Mouse (Mus musculus): ENCODE results near the gene Dnmt1.

Dnmt1 gene

GRCm38 (mm10) chr9:20943396-20943795 lies 16.3 kb downstream of the Dnmt1 start:
- DNase-seq (ENCODE audit: low spot score): peak; percentile 57

GRCm38 (mm10) chr9:20923258-20923657 lies 36.4 kb downstream of the Dnmt1 start:
- DNase-seq (ENCODE audit: low spot score): no peak

GRCm38 (mm10) chr9:20916160-20916559 lies 43.5 kb downstream of the Dnmt1 start:
- no peak for DNase-seq (ENCODE audit: low spot score)

GRCm38 (mm10) chr9:20909948-20910347 lies 49.7 kb downstream of the Dnmt1 start:
- no peak for DNase-seq (ENCODE audit: low spot score)

GRCm38 (mm10) chr9:20902174-20902491 lies 57.6 kb downstream of the Dnmt1 start:
- DNase-seq (ENCODE audit: low spot score): no peak

GRCm38 (mm10) chr9:20901466-20902173 lies 58.1 kb downstream of the Dnmt1 start:
- DNase-seq (ENCODE audit: low spot score): no peak

- DNase-seq (ENCODE audit: low spot score): peak; percentile 88
Observed at GRCm38 (mm10) chr9:20898511-20899073, 61.1 kb downstream of the Dnmt1 start, which contains the start of gene Eif3g. Eif3g (minus strand) TSS chr9:20898623.

- DNase-seq (ENCODE audit: low spot score): no peak
Observed at GRCm38 (mm10) chr9:20897736-20898510, 61.8 kb downstream of the Dnmt1 start.

GRCm38 (mm10) chr9:20895382-20895781 lies 64.3 kb downstream of the Dnmt1 start:
- no peak for DNase-seq (ENCODE audit: low spot score)

- no peak for DNase-seq (ENCODE audit: low spot score)
Observed at GRCm38 (mm10) chr9:20894629-20895028, 65.1 kb downstream of the Dnmt1 start.

- no peak for DNase-seq (ENCODE audit: low spot score)
Observed at GRCm38 (mm10) chr9:20893590-20894343, 65.9 kb downstream of the Dnmt1 start.

GRCm38 (mm10) chr9:20893069-20893468 lies 66.6 kb downstream of the Dnmt1 start:
- no peak for DNase-seq (ENCODE audit: low spot score)

GRCm38 (mm10) chr9:20892104-20892653 lies 67.5 kb downstream of the Dnmt1 start:
- DNase-seq (ENCODE audit: low spot score): no peak

- no peak for DNase-seq (ENCODE audit: low spot score)
Observed at GRCm38 (mm10) chr9:20891339-20892103, 68.2 kb downstream of the Dnmt1 start.

GRCm38 (mm10) chr9:20890411-20890810 lies 69.3 kb downstream of the Dnmt1 start:
- DNase-seq (ENCODE audit: low spot score): no peak

- no peak for DNase-seq (ENCODE audit: low spot score)
Observed at GRCm38 (mm10) chr9:20889185-20890141, 70.2 kb downstream of the Dnmt1 start.

- DNase-seq (ENCODE audit: low spot score): no peak
Observed at GRCm38 (mm10) chr9:20888386-20888765, 71.3 kb downstream of the Dnmt1 start.

- DNase-seq (ENCODE audit: low spot score): peak; percentile 96
Observed at GRCm38 (mm10) chr9:20887704-20888385, 71.8 kb downstream of the Dnmt1 start, which contains the start of gene Ppan. Ppan (plus strand) TSS chr9:20888175.

GRCm38 (mm10) chr9:20887191-20887590 lies 72.5 kb downstream of the Dnmt1 start:
- no peak for DNase-seq (ENCODE audit: low spot score)

- DNase-seq (ENCODE audit: low spot score): no peak
Observed at GRCm38 (mm10) chr9:20886563-20886962, 73.1 kb downstream of the Dnmt1 start.
